Mouse (Mus musculus) left cerebral cortex, postnatal 14 days (tissue): Measurements from ENCODE around the gene Dram1. TPM values are rescaled to one million over a fixed set of nuclear protein-coding genes. Genes with fewer than 3 reads are reported as not detected.

Source experiments
- DNase-seq, 2 experiments: peaks; one replicate each; pipeline ENCODE4 v3.0.0; 2021 to 2022; ENCODE audit warnings: low spot score in 2 of 2, mixed read lengths in 1 of 2
- intact Hi-C: fragments of 180-260 bp; cut with DNase I; formaldehyde crosslinking; loops from one replicate; pipeline ENCODE4 v1.15.1; 2025
- total RNA-seq, 2 experiments: library from RNA; stranded (reverse); gene quantifications; 2 replicates each; pipeline ENCODE4 v1.2.3; 2021

Gene Dram1
- total RNA-seq, 2 experiments from 2014 or later: 0.85 to 1.5 TPM

DNA sequence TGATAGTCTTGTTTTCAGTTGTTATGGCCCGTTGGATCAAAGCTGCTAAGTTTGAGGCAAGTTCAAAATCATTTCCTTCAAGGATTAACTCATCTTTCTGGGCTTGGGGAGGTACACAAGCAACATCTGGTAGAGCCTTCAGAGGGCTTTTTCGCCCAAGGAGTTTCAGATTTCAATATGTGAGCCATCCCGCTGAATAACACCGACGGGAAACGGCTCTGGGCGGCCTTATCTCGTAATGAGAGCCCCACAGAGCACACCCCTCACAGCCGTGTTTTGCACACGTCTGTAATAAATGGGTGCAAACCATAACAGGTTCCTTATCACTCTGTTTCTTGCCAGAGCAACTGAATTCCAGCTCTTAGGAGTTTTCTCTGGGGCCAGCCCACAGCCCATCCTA is 69.0 kb downstream of the Dram1 start:
- intact Hi-C loops: loop anchor here (10.0 kb wide), 2 partner anchors 455 to 655 kb away; partner anchors contain the start of gene Igf1
- no peak for DNase-seq

DNA sequence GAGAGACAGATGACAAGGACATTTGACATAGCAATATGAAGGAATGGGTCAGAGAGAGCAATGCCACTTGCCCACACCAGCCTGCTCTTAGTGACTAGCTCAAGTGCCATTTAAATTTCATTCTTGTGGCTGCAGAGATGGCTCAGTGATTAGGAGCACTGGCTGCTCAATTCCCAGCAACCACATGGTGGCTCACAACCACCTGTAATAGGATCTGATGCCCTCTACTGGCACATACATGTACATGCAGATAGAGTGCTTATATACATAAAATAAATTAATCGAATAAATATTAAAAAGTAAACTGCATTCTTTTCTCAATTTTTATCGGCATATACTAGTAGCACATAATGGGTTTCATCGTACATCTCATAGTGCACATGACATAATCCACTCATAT is 72.6 kb downstream of the Dram1 start:
- intact Hi-C loops: loop anchor here (10.0 kb wide), 2 partner anchors 451 to 651 kb away; partner anchors contain the start of gene Igf1
- no peak for DNase-seq

DNA sequence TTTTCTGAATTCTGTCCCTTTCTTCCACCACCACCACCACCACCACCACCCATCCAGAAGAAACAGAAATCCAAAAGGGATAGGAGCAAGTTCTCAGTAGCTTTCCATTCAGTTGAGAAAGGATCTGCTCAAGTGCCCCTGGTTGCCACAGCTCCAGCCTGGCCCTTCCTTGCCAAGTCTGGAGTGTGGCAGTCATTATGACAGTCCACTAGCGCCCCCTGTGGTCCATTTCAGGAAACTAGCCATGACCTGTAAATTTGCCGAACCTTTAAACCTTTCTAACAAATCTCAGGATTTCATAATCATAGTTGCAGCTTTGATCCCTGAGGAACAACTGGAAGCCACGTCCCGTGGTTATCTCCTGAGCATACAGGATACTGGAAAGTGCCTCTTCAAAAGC is 74.6 kb downstream of the Dram1 start:
- DNase-seq: peak; percentile 55 to 79
- intact Hi-C loops: loop anchor here (10.0 kb wide), 2 partner anchors 450 to 650 kb away; partner anchors contain the start of gene Igf1

DNA sequence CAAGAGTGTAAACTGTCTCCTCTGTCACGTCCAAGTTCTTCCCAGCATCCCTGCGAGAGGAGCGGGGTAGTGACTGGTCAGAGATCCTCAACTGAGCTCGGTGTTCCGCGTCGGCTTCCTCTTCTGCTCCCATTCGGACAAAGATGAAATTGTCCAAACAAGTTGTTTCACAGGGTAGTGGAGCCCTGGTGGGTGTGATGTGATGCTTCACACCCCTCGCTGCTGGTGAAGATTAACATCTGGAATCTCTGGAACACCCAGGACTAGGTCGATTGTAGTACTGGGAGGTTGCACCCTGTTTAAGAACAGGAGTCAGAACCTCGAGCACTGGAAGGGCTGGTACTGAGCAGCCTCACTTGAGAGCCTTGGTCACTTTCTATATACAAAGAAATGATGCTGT is 75.8 kb downstream of the Dram1 start:
- no peak for DNase-seq
- intact Hi-C loops: loop anchor here (10.0 kb wide), 2 partner anchors 448 to 648 kb away; partner anchors contain the start of gene Igf1

DNA sequence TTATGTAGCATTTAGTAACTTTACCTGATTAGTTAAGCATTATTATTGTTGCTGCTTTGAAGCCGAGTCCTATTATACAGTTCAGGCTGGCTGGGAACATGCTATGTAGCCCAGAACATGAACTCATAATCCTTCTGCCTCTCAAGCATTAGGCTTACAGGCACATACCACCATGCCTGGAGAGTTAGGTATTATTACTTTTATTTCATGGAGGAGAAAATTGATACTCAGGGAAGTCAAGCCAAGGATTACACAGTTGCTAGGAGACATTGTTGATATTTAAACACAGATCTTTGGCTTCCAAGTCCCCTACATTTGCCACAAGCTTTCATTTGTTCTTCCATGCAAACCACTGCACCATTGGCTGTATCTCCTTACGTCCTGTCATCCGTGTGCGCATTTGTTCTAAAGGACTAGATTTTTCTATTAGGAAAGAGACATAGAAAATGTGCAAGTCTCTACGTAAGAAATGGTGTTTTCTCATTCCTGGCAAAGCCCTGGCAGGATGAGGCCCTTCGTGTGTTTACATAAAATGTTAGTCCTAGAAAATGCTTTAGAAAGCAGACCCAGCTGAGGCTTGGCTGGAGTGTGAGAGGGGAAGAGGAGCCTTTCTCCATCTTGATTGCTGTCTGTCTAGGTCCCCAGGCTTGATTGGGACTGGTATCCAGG is 76.9 kb downstream of the Dram1 start:
- intact Hi-C loops: loop anchor here (10.0 kb wide), 2 partner anchors 447 to 647 kb away; partner anchors contain the start of gene Igf1
- no peak for DNase-seq

DNA sequence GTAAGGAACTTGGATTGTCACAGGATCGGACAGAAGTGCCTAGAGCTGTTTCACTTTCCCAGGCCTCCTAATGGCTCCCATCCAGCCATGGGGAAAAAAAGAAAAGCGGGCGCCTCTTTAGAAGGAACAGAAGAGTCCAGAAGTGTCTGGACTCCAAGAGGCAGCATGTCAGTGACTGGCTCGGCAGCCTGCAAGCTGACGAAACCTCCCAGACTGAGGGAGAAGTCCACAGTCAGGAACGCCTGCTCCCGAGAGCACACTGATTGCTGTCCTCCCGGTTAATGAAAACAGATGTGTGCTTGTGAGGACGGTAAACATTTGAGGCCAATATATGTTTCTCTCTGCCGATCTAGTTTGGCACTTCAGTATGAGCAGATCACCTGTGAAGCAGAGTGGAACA is 81.9 kb downstream of the Dram1 start:
- no peak for DNase-seq
- intact Hi-C loops: no loop called here

DNA sequence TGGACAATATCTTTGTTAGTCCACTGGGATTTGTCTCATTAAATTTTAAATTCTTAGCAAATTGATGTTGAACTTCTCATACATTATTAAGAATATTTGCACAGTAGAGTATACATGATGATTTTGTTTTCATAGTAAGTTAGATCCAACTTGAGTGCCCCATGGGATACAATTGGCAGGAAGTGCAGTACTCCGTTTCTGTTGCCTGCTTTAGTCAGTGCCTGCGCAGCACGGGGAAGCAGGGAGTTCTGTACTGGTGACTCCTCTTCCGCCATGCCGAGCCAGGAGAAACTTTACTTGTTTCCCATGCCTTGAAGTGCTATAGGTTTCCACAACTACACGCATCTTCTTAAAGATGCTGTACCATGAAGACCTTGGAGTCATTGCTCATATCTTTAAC is 83.8 kb downstream of the Dram1 start:
- DNase-seq: no peak
- intact Hi-C loops: no loop called here

DNA sequence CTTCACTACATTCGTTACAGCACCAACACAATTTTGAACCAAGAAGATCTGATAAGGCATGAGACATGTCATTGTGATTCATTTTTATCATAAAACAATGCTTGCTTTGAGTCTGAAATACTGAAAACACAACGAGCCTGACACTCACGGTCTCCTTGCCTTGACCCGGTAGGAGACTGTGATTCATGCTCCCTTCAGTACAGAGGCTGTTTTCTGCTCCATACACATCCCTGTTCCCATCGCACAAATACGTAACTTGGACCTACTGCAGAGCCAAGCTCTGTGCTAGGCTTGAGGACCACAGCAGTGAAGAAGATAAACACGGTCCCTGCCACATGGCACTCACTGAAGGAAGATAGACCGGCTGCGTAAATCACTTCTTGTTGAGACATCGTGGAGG is 90.8 kb downstream of the Dram1 start:
- no peak for DNase-seq
- intact Hi-C loops: no loop called here

DNA sequence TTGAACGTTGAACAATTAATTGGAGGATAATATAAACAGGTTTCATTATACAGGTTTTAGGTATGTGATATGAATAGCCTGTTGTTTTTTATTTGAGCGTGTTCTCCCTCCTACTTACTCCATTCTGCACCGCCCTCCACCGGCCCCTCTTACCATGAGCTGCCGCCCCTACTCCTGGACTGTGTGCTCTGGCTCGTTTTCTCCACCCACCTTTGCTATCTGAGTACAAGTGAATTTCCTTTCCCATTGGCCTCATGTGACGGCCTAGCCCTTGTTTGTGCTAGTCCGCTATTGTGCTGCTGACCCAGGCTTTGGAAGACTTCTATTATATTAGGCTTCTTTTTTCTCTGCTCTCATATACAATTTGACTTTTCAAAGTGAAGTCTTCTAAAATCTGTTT is 91.6 kb downstream of the Dram1 start:
- intact Hi-C loops: no loop called here
- DNase-seq: no peak

DNA sequence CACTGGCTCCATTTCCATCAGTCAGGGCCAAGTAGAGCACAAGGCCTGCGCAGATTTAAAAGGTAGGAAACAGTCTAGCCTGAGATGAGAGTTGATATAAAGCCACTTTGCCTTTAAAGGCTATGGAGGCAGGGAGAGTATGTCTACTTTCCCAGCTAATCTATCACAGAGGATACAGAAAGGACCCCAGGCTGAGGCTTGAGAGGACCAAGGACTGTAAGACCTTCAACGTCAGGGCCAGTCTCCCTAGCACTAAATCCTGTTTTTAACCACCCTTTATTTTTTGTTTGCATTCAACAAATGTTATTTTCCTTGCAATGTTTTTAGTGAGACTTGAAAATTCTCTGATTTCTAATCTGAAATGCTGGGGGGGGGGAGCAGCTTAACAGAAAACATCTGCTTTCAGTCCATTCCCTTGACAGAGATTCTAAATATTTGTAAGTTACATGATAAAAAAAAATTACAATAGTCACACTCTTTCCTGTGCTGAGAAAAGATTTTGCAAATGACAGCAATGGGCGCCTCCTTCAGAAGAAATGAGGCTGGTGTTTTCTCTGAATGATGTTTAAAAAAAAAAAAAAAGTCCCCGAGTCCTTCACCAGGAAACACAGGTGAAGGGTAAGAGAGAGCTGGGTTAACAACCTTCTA is 94.4 kb downstream of the Dram1 start:
- DNase-seq: no peak
- intact Hi-C loops: no loop called here

DNA sequence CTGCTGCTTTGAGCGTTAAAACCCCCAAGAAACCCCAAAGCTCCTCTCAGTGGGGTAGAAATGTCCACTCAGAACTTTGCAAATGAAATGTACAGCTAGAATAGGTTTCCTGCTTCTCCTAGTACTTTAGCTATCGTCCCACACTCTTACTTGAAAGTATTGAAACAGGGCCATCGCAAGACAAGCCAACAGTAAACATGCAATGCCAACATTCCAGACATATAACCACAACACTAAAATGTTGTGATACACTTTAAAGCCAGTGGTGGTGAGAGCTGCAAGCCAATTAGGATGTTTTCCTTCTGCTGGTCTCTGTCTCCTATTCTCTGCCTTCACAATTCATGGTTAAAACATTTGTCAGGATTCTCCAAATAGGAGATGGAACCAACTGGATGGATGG is 97.2 kb downstream of the Dram1 start:
- intact Hi-C loops: no loop called here
- DNase-seq: no peak

DNA sequence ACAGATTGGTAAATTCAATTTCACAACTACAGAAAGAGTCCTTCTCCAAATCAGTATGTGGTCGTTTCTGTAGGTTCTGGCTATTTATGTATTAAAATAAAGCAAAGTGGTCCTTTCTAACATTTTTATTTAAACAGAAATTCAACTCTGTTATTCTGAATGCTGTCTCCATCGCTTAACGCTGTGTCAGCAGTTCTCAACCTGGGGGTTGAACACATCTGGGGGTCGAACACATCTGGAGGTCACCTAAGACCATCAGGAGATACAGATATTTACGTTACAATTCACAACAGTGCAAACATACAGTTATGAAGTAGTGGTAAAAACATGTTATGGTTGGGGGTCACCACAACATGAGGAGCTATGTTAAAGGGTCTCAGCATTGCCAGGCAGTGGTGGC is 104.8 kb downstream of the Dram1 start:
- DNase-seq: no peak
- intact Hi-C loops: no loop called here

Other genes starting within 250 kb of the Dram1 start
- gene Parpbp, start 232.1 kb downstream of the Dram1 start, total RNA-seq: under 1 TPM; 0.77 to 0.80 TPM
- 1 to 10 TPM; 5.7 to 7.4 TPM for gene Nup37, start 232.1 kb downstream of the Dram1 start, total RNA-seq
- gene Washc3, start 178.0 kb downstream of the Dram1 start, total RNA-seq: 10 to 100 TPM; 22.7 to 25.6 TPM
- 10 to 100 TPM; 81.4 to 93.4 TPM for gene Gnptab, start 52 bp upstream of the Dram1 start, total RNA-seq
- gene Sycp3, start 80.5 kb upstream of the Dram1 start, total RNA-seq: under 1 TPM in 1 of 2 experiments, not detected in 1; 0.40 TPM
- gene Chpt1, start 125.0 kb upstream of the Dram1 start, total RNA-seq: 10 to 100 TPM; 33.7 to 34.7 TPM
- gene Mybpc1, start 226.1 kb upstream of the Dram1 start, total RNA-seq: 1 to 10 TPM; 5.5 to 6.2 TPM